Mouse (Mus musculus) MEL (cell line): ENCODE results near the gene Cntn6.

Experiments
- BHLHE40 ChIP-seq: IDR thresholded peaks from 2 replicates; pipeline ENCODE4 v1.6.1; 2012; ENCODE audit warnings: low read depth, mild to moderate bottlenecking, inconsistent platforms, low read length, improper control_type of control experiment, borderline replicate concordance
- CHD1 ChIP-seq: IDR thresholded peaks from 2 replicates; pipeline ENCODE4 v1.6.1; 2012; ENCODE audit warnings: low read depth, mild to moderate bottlenecking, inconsistent platforms, low read length, improper control_type of control experiment
- CTCF ChIP-seq, 3 experiments: IDR thresholded peaks in 2 of 3; conservative IDR thresholded peaks in 1 of 3; 2 replicates each; pipeline ENCODE4 v1.5.1; 2011 to 2012; ENCODE audit warnings: low read length in 3 of 3, low read depth in 2 of 3, mild to moderate bottlenecking in 2 of 3, improper control_type of control experiment in 1 of 3, inconsistent platforms in 1 of 3, mixed read lengths in 1 of 3, moderate library complexity in 1 of 3; ENCODE audit not compliant: control insufficient read depth in 1 of 3, insufficient read depth in 1 of 3, poor library complexity in 1 of 3, severe bottlenecking in 1 of 3
- E2F4 ChIP-seq: IDR thresholded peaks from 2 replicates; pipeline ENCODE4 v1.6.1; 2011; ENCODE audit warnings: low read depth, low read length, improper control_type of control experiment, borderline replicate concordance
- EP300 ChIP-seq, 2 experiments: IDR thresholded peaks; 2 replicates each; pipeline ENCODE4 v1.6.1; 2011; ENCODE audit warnings: improper control_type of control experiment in 2 of 2, low read length in 2 of 2, low read depth in 1 of 2, mild to moderate bottlenecking in 1 of 2
- NELFE ChIP-seq: IDR thresholded peaks from 2 replicates; pipeline ENCODE4 v1.6.1; 2011; ENCODE audit warnings: low read depth, low read length, improper control_type of control experiment
- POLR2A ChIP-seq, 2 experiments: IDR thresholded peaks; 2 replicates each; pipeline ENCODE4 v1.6.1; 2011 to 2012; ENCODE audit warnings: low read length in 2 of 2, mild to moderate bottlenecking in 2 of 2, control low read depth in 1 of 2, improper control_type of control experiment in 1 of 2, low read depth in 1 of 2, moderate library complexity in 1 of 2; ENCODE audit not compliant: control insufficient read depth in 1 of 2, insufficient read depth in 1 of 2, poor library complexity in 1 of 2
- RAD21 ChIP-seq: IDR thresholded peaks from 2 replicates; pipeline ENCODE4 v1.6.1; 2011; ENCODE audit warnings: mild to moderate bottlenecking, low read depth, low read length, improper control_type of control experiment
- RCOR1 ChIP-seq: IDR thresholded peaks from 2 replicates; pipeline ENCODE4 v1.6.1; 2012; ENCODE audit warnings: low read depth, mild to moderate bottlenecking, inconsistent platforms, low read length, improper control_type of control experiment
- TCF12 ChIP-seq: IDR thresholded peaks from 2 replicates; pipeline ENCODE4 v1.6.1; 2014; ENCODE audit warnings: low read depth, mild to moderate bottlenecking, inconsistent platforms, low read length, improper control_type of control experiment, moderate library complexity
- USF2 ChIP-seq, 2 experiments: IDR thresholded peaks; 2 replicates each; pipeline ENCODE4 v1.6.1; 2011 to 2012; ENCODE audit warnings: improper control_type of control experiment in 2 of 2, low read length in 2 of 2, borderline replicate concordance in 1 of 2, inconsistent platforms in 1 of 2, low read depth in 1 of 2, mild to moderate bottlenecking in 1 of 2; ENCODE audit not compliant: insufficient read depth in 1 of 2
- ZKSCAN1 ChIP-seq: IDR thresholded peaks from 2 replicates; pipeline ENCODE4 v1.6.1; 2012; ENCODE audit warnings: low read depth, mild to moderate bottlenecking, inconsistent platforms, low read length, improper control_type of control experiment, moderate library complexity

- TF ChIP-seq CHD1: no peak
- TF ChIP-seq BHLHE40: no peak
- no peak for TF ChIP-seq POLR2A (IDR thresholded peaks at IDR 0.05; ENCODE audit: control insufficient read depth in 1 of 2, insufficient read depth in 1 of 2, low read depth in 1 of 2, low read length in 2 of 2, poor library complexity in 1 of 2)
- TF ChIP-seq NELFE: no peak
- no peak for TF ChIP-seq CTCF (IDR thresholded peaks at IDR 0.05 in 2 of 3, conservative IDR thresholded peaks at IDR 0.05 in 1 of 3; ENCODE audit: control insufficient read depth in 1 of 3, insufficient read depth in 1 of 3, low read depth in 2 of 3, low read length in 3 of 3, poor library complexity in 1 of 3, severe bottlenecking in 1 of 3)
- no peak for TF ChIP-seq RCOR1
- peak; percentile 86 for TF ChIP-seq TCF12
- no peak for TF ChIP-seq USF2 (IDR thresholded peaks at IDR 0.05; ENCODE audit: borderline replicate concordance in 1 of 2, insufficient read depth in 1 of 2, low read depth in 1 of 2, low read length in 2 of 2)
- TF ChIP-seq ZKSCAN1: no peak
- TF ChIP-seq E2F4: no peak
- TF ChIP-seq RAD21: no peak
- TF ChIP-seq EP300 (IDR thresholded peaks at IDR 0.05; ENCODE audit: low read depth in 1 of 2, low read length in 2 of 2): peak; percentile 51 to 70; a peak in 2 of 4 replicates
Measured at GRCm38 (mm10) chr6:104808526-104808925, 315.9 kb downstream of the Cntn6 start.
